Mouse (Mus musculus): ENCODE data around the gene Rbks. TPM values are rescaled to one million over a fixed set of nuclear protein-coding genes. Genes with fewer than 3 reads are reported as not detected.

Rbks gene
- total and polyA plus RNA-seq, 2 experiments from 2014 or later, result 2.2 to 2.9 TPM

DNA sequence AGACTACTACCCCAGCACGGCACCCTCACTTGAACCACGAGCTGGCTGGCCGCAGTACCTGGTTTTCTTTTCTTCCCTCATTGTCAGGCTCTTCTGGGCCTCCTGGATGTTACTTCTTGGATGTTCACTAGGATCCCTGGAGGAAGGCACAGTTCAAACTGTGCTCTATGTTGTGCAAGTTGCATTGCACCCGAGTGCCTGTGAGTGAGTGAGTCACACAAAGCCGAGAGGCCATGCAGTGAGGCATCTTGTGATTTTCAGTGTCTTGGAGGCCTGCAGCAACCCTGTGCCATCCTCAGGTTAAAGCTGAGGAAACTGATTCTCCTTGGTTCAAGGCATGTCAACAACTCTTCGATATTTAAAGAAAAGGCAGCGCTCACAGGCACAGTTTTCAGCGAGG is 68.9 kb downstream of the Rbks start:
- TF ChIP-seq CTCF (IDR thresholded peaks at IDR 0.05), result no peak
- H3K4me1 ChIP-seq (ENCODE audit: insufficient read depth, low read length), result no peaks in the 10 kb centered on the region
- H3K36me3 ChIP-seq (ENCODE audit: insufficient read depth, low read length), result peaks cover 3% of the 10 kb centered on the region; the same call in 1 of the 2 replicates
- ATAC-seq (ENCODE audit: low FRiP score) (no peak), DNase-seq (ENCODE audit: low spot score) (no peak)
- no peaks in the 10 kb centered on the region for H3K27me3 ChIP-seq (ENCODE audit: insufficient read depth, low read length)
- H3K9me3 ChIP-seq (ENCODE audit: low read length), result no peaks in the 10 kb centered on the region
- H3K27ac ChIP-seq (ENCODE audit: low read depth, low read length), result no peak overlapping the region
- no peak overlapping the region for H3K4me3 ChIP-seq (ENCODE audit: low read depth, low read length)
- 92% methylated on average over 8 of the region's 8 CpGs for WGBS
- no peak overlapping the region for H3K9ac ChIP-seq (replicated peaks; ENCODE audit: low read length, poor library complexity, severe bottlenecking)
- no peak overlapping the region for H3K4me2 ChIP-seq (ENCODE audit: low read depth, low read length, poor library complexity, severe bottlenecking)

DNA sequence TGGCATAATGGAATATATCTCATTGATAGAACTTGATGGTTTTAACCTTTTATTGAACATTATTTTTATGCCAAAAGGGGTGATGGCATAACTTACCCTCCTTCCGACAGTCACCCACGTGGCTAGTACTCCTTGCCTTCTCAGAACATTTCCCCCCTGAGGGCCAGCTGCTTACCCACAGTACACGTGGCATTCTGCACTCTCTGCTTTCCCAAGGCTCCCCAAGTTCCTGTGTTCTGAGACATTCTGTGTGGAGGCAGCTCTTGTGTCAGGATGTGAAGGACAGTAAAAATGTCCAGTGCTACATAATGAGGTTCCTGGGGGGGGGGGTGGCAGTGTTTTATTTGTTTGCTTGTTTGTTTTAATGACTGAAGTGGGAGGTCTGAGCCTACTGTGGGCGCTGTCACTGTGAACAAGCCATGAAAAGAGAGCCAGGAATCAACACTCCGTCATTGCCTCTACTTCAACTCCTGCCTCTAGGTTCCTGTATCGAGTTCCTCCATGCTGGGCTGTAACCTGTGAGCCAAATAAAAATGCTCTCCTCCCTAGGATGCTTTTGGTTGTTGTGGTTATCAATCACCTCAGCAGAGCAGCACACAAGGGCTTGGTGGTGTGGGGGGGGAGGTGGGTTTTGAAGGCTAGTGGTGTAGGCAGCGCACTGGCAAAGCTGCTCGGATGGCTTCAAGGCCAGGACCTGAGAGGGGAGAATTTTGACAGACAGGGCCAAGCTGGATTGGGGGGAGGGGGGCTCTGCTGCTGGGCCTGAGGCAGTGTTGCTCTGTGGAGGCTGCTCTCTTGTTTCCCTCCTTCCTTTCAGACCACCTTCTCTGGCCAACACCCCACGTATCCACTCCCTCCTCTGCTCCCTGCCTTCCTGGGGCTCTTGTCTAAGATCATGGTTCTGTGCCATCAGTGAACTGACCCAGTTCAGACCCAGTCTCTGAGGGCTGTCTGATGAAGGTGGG is 69.6 kb downstream of the Rbks start:
- no peak overlapping the region for H3K4me3 ChIP-seq (ENCODE audit: low read depth, low read length)
- TF ChIP-seq CTCF (IDR thresholded peaks at IDR 0.05), result no peak
- H3K9me3 ChIP-seq (ENCODE audit: low read length), result no peaks in the 10 kb centered on the region
- H3K27ac ChIP-seq (ENCODE audit: low read depth, low read length), result no peak overlapping the region
- H3K4me1 ChIP-seq (ENCODE audit: insufficient read depth, low read length), result no peaks in the 10 kb centered on the region
- 84% methylated on average over 9 of the region's 9 CpGs for WGBS
- H3K4me2 ChIP-seq (ENCODE audit: low read depth, low read length, poor library complexity, severe bottlenecking), result no peak overlapping the region
- ATAC-seq (ENCODE audit: low FRiP score) (no peak), DNase-seq (ENCODE audit: low spot score) (no peak)
- H3K27me3 ChIP-seq (ENCODE audit: insufficient read depth, low read length), result no peaks in the 10 kb centered on the region
- peaks cover 5% of the 10 kb centered on the region; the same call in 1 of the 2 replicates for H3K36me3 ChIP-seq (ENCODE audit: insufficient read depth, low read length)
- H3K9ac ChIP-seq (replicated peaks; ENCODE audit: low read length, poor library complexity, severe bottlenecking), result no peak overlapping the region

GRCm38 (mm10) chr5:31627117-31627516 is 70.3 kb downstream of the Rbks start:
- Histone ChIP-seq H3K27ac (ENCODE audit: low read depth, low read length) (no peak overlapping the region), H3K4me3 (ENCODE audit: low read depth, low read length) (no peak overlapping the region), H3K4me1 (ENCODE audit: insufficient read depth, low read length) (no peaks in the 10 kb centered on the region), H3K9ac (replicated peaks; ENCODE audit: low read length, poor library complexity, severe bottlenecking) (no peak overlapping the region), H3K36me3 (ENCODE audit: insufficient read depth, low read length) (peaks cover 5% of the 10 kb centered on the region; the same call in 1 of the 2 replicates), H3K4me2 (ENCODE audit: low read depth, low read length, poor library complexity, severe bottlenecking) (no peak overlapping the region), H3K27me3 (ENCODE audit: insufficient read depth, low read length) (no peaks in the 10 kb centered on the region), H3K9me3 (ENCODE audit: low read length) (no peaks in the 10 kb centered on the region)
- no peak for TF ChIP-seq CTCF (IDR thresholded peaks at IDR 0.05)
- no peak for DNase-seq (ENCODE audit: low spot score)
- WGBS, result 40% methylated on average over 3 of the region's 3 CpGs
- ATAC-seq (ENCODE audit: low FRiP score), result no peak

DNA sequence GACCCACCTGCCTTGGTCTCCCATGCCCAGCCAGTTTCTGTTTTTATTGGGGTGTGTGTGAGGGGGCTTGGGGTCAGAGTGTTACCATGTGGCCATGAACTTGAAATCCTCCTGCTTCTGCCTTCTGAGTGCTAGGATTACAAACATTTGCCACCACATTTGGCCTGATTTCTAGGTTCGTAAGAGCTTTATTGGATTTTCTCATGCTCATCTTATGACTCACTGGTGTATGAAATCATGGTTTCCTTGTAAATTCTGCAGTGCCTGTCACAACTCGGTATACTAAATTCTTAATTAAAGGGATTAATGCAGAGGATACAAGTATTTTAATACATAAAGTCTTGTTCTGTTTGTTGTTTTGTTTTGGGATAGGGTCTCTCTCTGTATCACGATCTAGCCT is 77.1 kb downstream of the Rbks start:
- no peak overlapping the region for H3K4me2 ChIP-seq (ENCODE audit: low read depth, low read length, poor library complexity, severe bottlenecking)
- ATAC-seq (ENCODE audit: low FRiP score) (no peak), DNase-seq (ENCODE audit: low spot score) (no peak)
- peaks cover 19% of the 10 kb centered on the region for H3K36me3 ChIP-seq (ENCODE audit: insufficient read depth, low read length)
- no peaks in the 10 kb centered on the region for H3K9me3 ChIP-seq (ENCODE audit: low read length)
- H3K27me3 ChIP-seq (ENCODE audit: insufficient read depth, low read length), result no peaks in the 10 kb centered on the region
- H3K27ac ChIP-seq (ENCODE audit: low read depth, low read length), result no peak overlapping the region
- WGBS, result 95% methylated on average over 3 of the region's 3 CpGs
- H3K4me1 ChIP-seq (ENCODE audit: insufficient read depth, low read length), result no peaks in the 10 kb centered on the region
- TF ChIP-seq CTCF (IDR thresholded peaks at IDR 0.05), result no peak
- H3K9ac ChIP-seq (replicated peaks; ENCODE audit: low read length, poor library complexity, severe bottlenecking), result no peak overlapping the region
- no peak overlapping the region for H3K4me3 ChIP-seq (ENCODE audit: low read depth, low read length)

DNA sequence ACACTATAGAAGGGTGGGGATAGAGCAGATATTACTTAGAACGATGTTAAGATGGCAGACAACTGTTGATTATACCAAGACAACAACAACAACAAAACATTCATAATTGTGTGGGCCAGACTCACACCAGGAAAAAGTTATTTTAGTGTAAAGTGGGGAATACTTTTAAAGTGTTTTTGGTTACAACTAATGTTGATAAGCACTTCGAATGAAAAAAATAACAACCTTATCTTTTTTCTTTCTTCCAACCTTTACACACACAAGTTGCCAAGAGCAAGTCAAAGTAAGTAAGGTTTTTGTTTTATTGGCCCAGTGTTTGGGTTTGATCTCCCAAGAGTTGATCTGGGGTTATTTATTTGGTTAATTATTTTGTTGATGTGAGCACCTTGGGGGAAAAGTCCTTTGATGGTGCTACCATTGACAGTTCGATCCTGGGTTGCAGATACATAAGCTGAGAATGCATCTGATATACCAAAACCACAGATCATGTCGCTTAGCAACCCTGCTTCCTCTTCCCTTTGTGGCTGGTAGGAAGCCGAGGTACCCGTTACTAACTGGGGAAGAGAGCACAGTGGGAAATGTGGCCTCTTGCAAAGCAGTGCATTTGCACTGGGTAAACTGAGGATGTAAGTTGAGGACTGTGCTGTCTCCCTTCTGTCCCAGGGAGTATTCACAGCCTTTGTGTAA is 82.9 kb downstream of the Rbks start:
- WGBS, result 31% methylated on average over 6 of the region's 6 CpGs
- no peak for ATAC-seq (ENCODE audit: low FRiP score)
- H3K4me3 ChIP-seq (ENCODE audit: low read depth, low read length), result peak overlapping the region; percentile 80
- DNase-seq (ENCODE audit: low spot score), result no peak
- peaks cover 13% of the 10 kb centered on the region for H3K36me3 ChIP-seq (ENCODE audit: insufficient read depth, low read length)
- H3K4me2 ChIP-seq (ENCODE audit: low read depth, low read length, poor library complexity, severe bottlenecking), result peak overlapping the region; percentile 72
- no peaks in the 10 kb centered on the region for H3K27me3 ChIP-seq (ENCODE audit: insufficient read depth, low read length)
- no peak for TF ChIP-seq CTCF (IDR thresholded peaks at IDR 0.05)
- no peak overlapping the region for H3K27ac ChIP-seq (ENCODE audit: low read depth, low read length)
- no peaks in the 10 kb centered on the region for H3K9me3 ChIP-seq (ENCODE audit: low read length)
- H3K9ac ChIP-seq (replicated peaks; ENCODE audit: low read length, poor library complexity, severe bottlenecking), result peak overlapping the region; percentile 77
- H3K4me1 ChIP-seq (ENCODE audit: insufficient read depth, low read length), result no peaks in the 10 kb centered on the region
